Mouse (Mus musculus) lung, embryonic 14.5 days (tissue): ENCODE measurements at regions not wholly inside any gene's neighbourhood (a gene's known extent, or its start where the extent isn't known, plus 50 kb on each side); places are given as distances from the start of the nearest gene placed in this dataset.

Source experiments
- ATAC-seq: fragments of 200-750 bp; cut with Nextera tagmentation; 2 replicates; pipeline ENCODE4 v1.8.0; 2017; ENCODE audit warnings: mild to moderate bottlenecking, moderate TSS enrichment, moderate library complexity; ENCODE audit not compliant: insufficient read depth
- DNase-seq: peaks from one replicate; pipeline ENCODE4 v3.0.0-alpha.2; 2015
- H3K27ac ChIP-seq: fragments of 300-500 bp; sonication (generic); 2 replicates; pipeline ENCODE4 v1.5.1; 2014; ENCODE audit warnings: low read depth, mild to moderate bottlenecking, moderate library complexity
- H3K27me3 ChIP-seq: fragments of 300-500 bp; sonication (generic); 2 replicates; pipeline ENCODE4 v1.6.1; 2014; ENCODE audit warnings: low read length, control low read depth; ENCODE audit not compliant: insufficient read depth
- H3K36me3 ChIP-seq: fragments of 300-500 bp; sonication (generic); 2 replicates; pipeline ENCODE4 v1.6.1; 2014; ENCODE audit warnings: control low read depth; ENCODE audit not compliant: insufficient read depth
- H3K4me1 ChIP-seq: fragments of 300-500 bp; sonication (generic); 2 replicates; pipeline ENCODE4 v1.6.1; 2014; ENCODE audit warnings: antibody characterized with exemption, control low read depth; ENCODE audit not compliant: insufficient read depth
- H3K4me2 ChIP-seq: fragments of 300-500 bp; sonication (generic); 2 replicates; pipeline ENCODE4 v1.6.1; 2014; ENCODE audit warnings: mild to moderate bottlenecking
- H3K4me3 ChIP-seq: fragments of 300-500 bp; sonication (generic); 2 replicates; pipeline ENCODE4 v1.5.1; 2014; ENCODE audit warnings: low read depth, low read length
- H3K9ac ChIP-seq: fragments of 300-500 bp; sonication (generic); 2 replicates; pipeline ENCODE4 v1.6.1; 2014
- H3K9me3 ChIP-seq: fragments of 300-500 bp; sonication (generic); 2 replicates; pipeline ENCODE4 v1.6.1; 2016; ENCODE audit warnings: low read depth, low read length, control low read depth
- CTCF ChIP-seq: IDR thresholded peaks from 2 replicates; pipeline ENCODE4 v1.5.1; 2016; ENCODE audit warnings: antibody characterized with exemption, low read depth
- WGBS: fragments of 180-500 bp; shearing (Covaris S2); extraction: QIAGEN DNeasy Blood & Tissue Kit; methylation state at CpG from one replicate; pipeline ENCODE4 v1.1.7; 2014; 5-methylcytosine and 5-hydroxymethylcytosine counted together

GRCm38 (mm10) chr15:59201894-59202670, 313.0 kb downstream of the Gm49356 start:
- Histone ChIP-seq H3K27me3 (no peaks in the 10 kb centered on the region), H3K4me2 (no peak overlapping the region), H3K4me3 (no peak overlapping the region), H3K9ac (no peak overlapping the region), H3K9me3 (no peaks in the 10 kb centered on the region), H3K4me1 (peaks cover 37% of the 10 kb centered on the region), H3K27ac (peak overlapping the region; percentile 72; the same call in 1 of the 2 replicates), H3K36me3 (no peaks in the 10 kb centered on the region)
- WGBS, result 72% methylated on average over 19 of the region's 19 CpGs
- TF ChIP-seq CTCF, result no peak
- no peak for ATAC-seq
- DNase-seq, result peak; percentile 43

GRCm38 (mm10) chr15:59203097-59203849, 314.2 kb downstream of the Gm49356 start:
- Histone ChIP-seq H3K9me3 (no peaks in the 10 kb centered on the region), H3K4me1 (peaks cover 26% of the 10 kb centered on the region), H3K9ac (no peak overlapping the region), H3K4me2 (no peak overlapping the region), H3K4me3 (no peak overlapping the region), H3K27ac (peak overlapping the region; percentile 4; the same call in 1 of the 2 replicates), H3K27me3 (no peaks in the 10 kb centered on the region), H3K36me3 (no peaks in the 10 kb centered on the region)
- no peak for TF ChIP-seq CTCF
- 58% methylated on average over 17 of the region's 17 CpGs for WGBS
- ATAC-seq, result no peak
- DNase-seq, result no peak

DNA sequence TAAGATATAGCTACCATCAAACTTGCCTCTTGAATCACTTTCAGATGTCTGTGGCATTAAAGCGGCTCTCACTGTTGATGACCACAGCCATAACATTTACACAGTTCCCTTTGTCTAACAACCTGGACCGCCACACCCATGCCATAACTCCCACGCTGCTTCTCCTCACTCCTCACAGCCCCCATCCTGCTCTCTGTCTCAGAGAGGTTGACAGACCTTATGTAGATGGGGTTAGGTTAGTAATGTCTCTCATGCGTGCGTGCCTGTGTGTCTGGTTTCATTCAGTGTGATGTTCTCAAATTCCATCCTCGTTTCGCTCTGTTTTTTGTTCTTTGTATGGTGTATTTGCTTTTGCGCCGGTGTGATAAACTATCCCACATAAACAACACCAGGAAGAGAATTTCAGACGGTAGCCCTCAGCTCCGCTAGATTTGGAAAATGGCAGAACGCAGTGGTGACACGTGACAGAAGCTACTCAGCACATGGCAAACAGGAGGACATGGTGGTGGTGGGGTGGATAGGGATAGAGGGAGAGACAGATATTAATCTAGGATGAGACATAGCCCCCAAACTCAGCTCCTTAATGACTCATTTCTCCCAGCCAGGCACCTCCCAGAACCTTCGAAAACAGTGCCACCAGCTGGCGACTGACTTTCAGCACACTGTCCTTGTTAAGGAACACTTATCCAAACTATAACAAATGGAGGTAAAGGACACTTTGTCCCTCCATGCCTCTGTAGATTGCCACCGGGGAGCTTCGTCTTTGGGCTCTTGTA, 314.9 kb downstream of the Gm49356 start:
- Histone ChIP-seq H3K9ac (no peak overlapping the region), H3K36me3 (no peaks in the 10 kb centered on the region), H3K4me2 (no peak overlapping the region), H3K4me3 (no peak overlapping the region), H3K4me1 (peaks cover 20% of the 10 kb centered on the region), H3K9me3 (no peaks in the 10 kb centered on the region), H3K27me3 (no peaks in the 10 kb centered on the region), H3K27ac (peak overlapping the region; percentile 33; the same call in 1 of the 2 replicates)
- ATAC-seq (peak; percentile 13; the same call in 1 of the 2 replicates), DNase-seq (peak; percentile 83)
- peak; percentile 63 for TF ChIP-seq CTCF
- 52% methylated on average over 17 of the region's 17 CpGs for WGBS

- Histone ChIP-seq H3K9ac (no peak overlapping the region), H3K36me3 (no peaks in the 10 kb centered on the region), H3K27ac (no peak overlapping the region), H3K27me3 (no peaks in the 10 kb centered on the region), H3K4me3 (no peak overlapping the region), H3K9me3 (no peaks in the 10 kb centered on the region), H3K4me1 (peaks cover 20% of the 10 kb centered on the region), H3K4me2 (no peak overlapping the region)
- no peak for TF ChIP-seq CTCF
- DNase-seq, result no peak
- ATAC-seq, result no peak
- WGBS, result 80% methylated on average over 3 of the region's 3 CpGs
Observed at GRCm38 (mm10) chr15:59205091-59205490, 316.0 kb downstream of the Gm49356 start.

- Histone ChIP-seq H3K27me3 (no peaks in the 10 kb centered on the region), H3K27ac (no peak overlapping the region), H3K4me2 (no peak overlapping the region), H3K36me3 (no peaks in the 10 kb centered on the region), H3K9ac (no peak overlapping the region), H3K4me1 (peaks cover 20% of the 10 kb centered on the region), H3K4me3 (no peak overlapping the region), H3K9me3 (no peaks in the 10 kb centered on the region)
- DNase-seq, result no peak
- 76% methylated on average over 7 of the region's 7 CpGs for WGBS
- no peak for ATAC-seq
- no peak for TF ChIP-seq CTCF
Observed at GRCm38 (mm10) chr15:59205544-59205943, 316.4 kb downstream of the Gm49356 start.

DNA sequence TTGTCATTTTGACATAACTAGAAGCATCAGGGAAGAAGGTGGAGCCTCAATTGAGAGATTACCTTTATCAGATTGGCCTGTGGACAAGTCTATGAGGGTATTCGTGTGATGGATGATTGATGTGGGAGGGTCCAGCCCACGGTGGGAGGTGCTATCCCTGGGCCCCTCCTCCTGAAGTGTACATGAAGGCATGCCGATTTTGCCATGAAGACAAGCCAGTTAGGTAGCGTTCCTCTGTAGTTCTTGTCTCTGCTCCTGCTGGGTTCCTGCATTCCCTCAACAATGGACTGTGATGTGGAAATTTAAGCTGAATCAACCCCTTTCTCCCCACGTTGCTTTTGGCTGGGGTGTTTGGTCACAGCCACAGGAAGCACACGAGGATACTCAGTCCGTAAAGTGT, 317.5 kb downstream of the Gm49356 start:
- H3K27ac ChIP-seq, result no peak overlapping the region
- no peak for DNase-seq
- peaks cover 14% of the 10 kb centered on the region for H3K4me1 ChIP-seq
- WGBS, result 65% methylated on average over 7 of the region's 7 CpGs
- no peaks in the 10 kb centered on the region for H3K36me3 ChIP-seq
- no peak overlapping the region for H3K4me3 ChIP-seq
- H3K9ac ChIP-seq, result no peak overlapping the region
- H3K9me3 ChIP-seq, result no peaks in the 10 kb centered on the region
- TF ChIP-seq CTCF, result no peak
- no peaks in the 10 kb centered on the region for H3K27me3 ChIP-seq
- H3K4me2 ChIP-seq, result no peak overlapping the region
- no peak for ATAC-seq
